ENCODE assay signal across 17 mouse cellular contexts in the genomic region with DNA sequence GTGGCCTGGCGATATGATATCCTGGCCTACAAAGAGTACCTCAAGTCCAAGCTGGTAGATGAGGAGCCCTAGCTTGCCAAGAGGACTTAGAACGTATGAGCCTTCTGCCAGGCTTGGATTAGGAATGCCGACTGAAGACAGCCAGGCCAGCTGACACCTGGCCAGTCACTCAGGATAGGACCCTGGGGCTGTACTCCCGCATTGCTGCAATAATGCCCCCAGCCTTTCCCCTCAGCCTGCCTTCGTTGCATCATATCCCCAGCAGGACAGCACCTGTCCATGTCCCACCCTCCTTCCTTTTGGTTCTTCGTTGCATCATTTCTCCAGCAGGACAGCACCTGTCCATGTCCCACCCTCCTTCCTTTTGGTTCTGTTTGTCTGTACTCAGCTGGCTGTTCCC.
"Had no signal": no experiment of that assay in that cellular context is flagged by ENCODE, and none has a peak within 500 bp of the region (broad histone marks: within the 10 kb centered on the region; RNA-seq: fewer than 3 reads in every experiment).

No protein-coding gene starts in this region.

- ATAC-seq: midbrain, embryonic 16.5 days had no signal

- H3K4me2 ChIP-seq: lung, embryonic 14.5 days; midbrain, embryonic 12.5 days; neural tube, embryonic 13.5 days had no signal

- DNase-seq: lung, adult 18-20 months; lung, embryonic 14.5 days; lung, postnatal 10 days; lung, postnatal 4 days; midbrain, embryonic 14.5 days; retina, postnatal 1 day; right cerebral cortex, adult 18-20 months; right cerebral cortex, postnatal 25 days; right cerebral cortex, postnatal 4 days; spleen, adult 18-20 months; thymus, adult 18-20 months; thymus, postnatal 14 days; thymus, postnatal 36 days had no signal

- H3K36me3 ChIP-seq: midbrain, embryonic 10.5 days; midbrain, embryonic 12.5 days; neural tube, embryonic 13.5 days had no signal

- H3K27ac ChIP-seq: midbrain, embryonic 12.5 days had no signal

- H3K9ac ChIP-seq: lung, embryonic 14.5 days; midbrain, embryonic 12.5 days; neural tube, embryonic 13.5 days had no signal

- H3K9me3 ChIP-seq: midbrain, embryonic 10.5 days; midbrain, embryonic 12.5 days; neural tube, embryonic 13.5 days had no signal

- H3K4me3 ChIP-seq: midbrain, embryonic 10.5 days; midbrain, embryonic 12.5 days; neural tube, embryonic 13.5 days had no signal
